Mouse (Mus musculus) neural tube, embryonic 12.5 days (tissue): ENCODE measurements around the gene Ncln. TPM values are rescaled to one million over a fixed set of nuclear protein-coding genes. Genes with fewer than 3 reads are reported as not detected.

ENCODE experiments used
- microRNA-seq: library from miRNA; unstranded; fragments of <30 nt; microRNA quantifications from one replicate; pipeline ENCODE4, GENCODE M21; 2017
- polyA plus RNA-seq: library from polyadenylated mRNA; unstranded; fragments of >200 nt; fragmentation: Nextera tagmentation; extraction: Ambion mirVana; gene quantifications from 2 replicates; pipeline ENCODE4 v1.2.1, GENCODE M21; 2016

Gene Ncln
- polyA plus RNA-seq, 1 experiment from 2014 or later, result 78.4 TPM

Small RNAs within 50 kb of the gene (microRNA-seq; reads per million reads assigned to microRNA genes)
- gene Gm25595, result not detected

Other genes with a start within 250 kb of the Ncln start
- 5.1 and 6.2 TPM in 2 replicates for gene Matk, start 243.5 kb downstream of the Ncln start, polyA plus RNA-seq
- 157 and 176 TPM in 2 replicates for gene Mrpl54, start 229.5 kb downstream of the Ncln start, polyA plus RNA-seq
- 35.9 and 36.4 TPM in 2 replicates for gene Apba3, start 229.4 kb downstream of the Ncln start, polyA plus RNA-seq
- gene Tjp3, start 204.8 kb downstream of the Ncln start, polyA plus RNA-seq, result 3.9 and 4.6 TPM in 2 replicates
- gene Pip5k1c, start 203.4 kb downstream of the Ncln start, polyA plus RNA-seq, result 89.7 and 99.3 TPM in 2 replicates
- 54.1 and 54.9 TPM in 2 replicates for gene Cactin, start 175.3 kb downstream of the Ncln start, polyA plus RNA-seq
- 3.8 and 4.7 TPM in 2 replicates for gene Tbxa2r, start 167.7 kb downstream of the Ncln start, polyA plus RNA-seq
- not detected in 2 replicates for gene Gipc3, start 153.1 kb downstream of the Ncln start, polyA plus RNA-seq
- 95.6 TPM in 2 replicates for gene Hmg20b, start 145.9 kb downstream of the Ncln start, polyA plus RNA-seq
- 16.0 and 16.8 TPM in 2 replicates for gene Mfsd12, start 138.9 kb downstream of the Ncln start, polyA plus RNA-seq
- gene 4930404N11Rik, start 130.6 kb downstream of the Ncln start, polyA plus RNA-seq, result 0.80 and 1.1 TPM in 2 replicates
- 136 and 138 TPM in 2 replicates for gene Fzr1, start 117.9 kb downstream of the Ncln start, polyA plus RNA-seq
- gene Dohh, start 112.0 kb downstream of the Ncln start, polyA plus RNA-seq, result 75.6 and 77.9 TPM in 2 replicates
- 5.0 and 5.3 TPM in 2 replicates for gene Gm48551, start 111.9 kb downstream of the Ncln start, polyA plus RNA-seq
- 2.3 and 2.5 TPM in 2 replicates for gene Gm48552, start 107.4 kb downstream of the Ncln start, polyA plus RNA-seq
- gene Smim24, start 103.3 kb downstream of the Ncln start, polyA plus RNA-seq, result 2.1 and 2.7 TPM in 2 replicates
- 21.7 and 22.2 TPM in 2 replicates for gene Nfic, start 40.8 kb downstream of the Ncln start, polyA plus RNA-seq
- 32.3 and 33.0 TPM in 2 replicates for gene Celf5, start 13.7 kb downstream of the Ncln start, polyA plus RNA-seq
- 0.51 and 0.56 TPM in 2 replicates for gene S1pr4, start 3.7 kb upstream of the Ncln start, polyA plus RNA-seq
- 0.81 and 1.2 TPM in 2 replicates for gene Gna15, start 27.8 kb upstream of the Ncln start, polyA plus RNA-seq
- 77.6 and 78.3 TPM in 2 replicates for gene Gna11, start 48.8 kb upstream of the Ncln start, polyA plus RNA-seq
- gene Aes, start 63.1 kb upstream of the Ncln start, polyA plus RNA-seq, result 547 and 569 TPM in 2 replicates
- gene Tle2, start 78.2 kb upstream of the Ncln start, polyA plus RNA-seq, result 18.1 and 19.6 TPM in 2 replicates
- gene Tle6, start 104.7 kb upstream of the Ncln start, polyA plus RNA-seq, result 6.4 and 7.3 TPM in 2 replicates
- gene BC025920, start 109.9 kb upstream of the Ncln start, polyA plus RNA-seq, result 1.4 and 2.3 TPM in 2 replicates
- gene Sirt6, start 131.4 kb upstream of the Ncln start, polyA plus RNA-seq, result 53.3 and 56.6 TPM in 2 replicates
- gene Ankrd24, start 132.1 kb upstream of the Ncln start, polyA plus RNA-seq, result 8.8 and 9.0 TPM in 2 replicates
- 6.1 and 6.2 TPM in 2 replicates for gene Gm10778, start 152.7 kb upstream of the Ncln start, polyA plus RNA-seq
- gene Zfp433, start 208.4 kb upstream of the Ncln start, polyA plus RNA-seq, result 18.1 and 21.9 TPM in 2 replicates